Mouse (Mus musculus) c-Kit-positive CD71-positive TER-119-positive erythroid progenitor cells, embryonic 14.5 days (primary cell): Measurements from ENCODE around the gene Supt5.

Source experiments
- DNase-seq: peaks from one replicate; pipeline ENCODE4 v3.0.0-alpha.2; 2013; ENCODE audit warnings: low spot score

Supt5 gene

DNA sequence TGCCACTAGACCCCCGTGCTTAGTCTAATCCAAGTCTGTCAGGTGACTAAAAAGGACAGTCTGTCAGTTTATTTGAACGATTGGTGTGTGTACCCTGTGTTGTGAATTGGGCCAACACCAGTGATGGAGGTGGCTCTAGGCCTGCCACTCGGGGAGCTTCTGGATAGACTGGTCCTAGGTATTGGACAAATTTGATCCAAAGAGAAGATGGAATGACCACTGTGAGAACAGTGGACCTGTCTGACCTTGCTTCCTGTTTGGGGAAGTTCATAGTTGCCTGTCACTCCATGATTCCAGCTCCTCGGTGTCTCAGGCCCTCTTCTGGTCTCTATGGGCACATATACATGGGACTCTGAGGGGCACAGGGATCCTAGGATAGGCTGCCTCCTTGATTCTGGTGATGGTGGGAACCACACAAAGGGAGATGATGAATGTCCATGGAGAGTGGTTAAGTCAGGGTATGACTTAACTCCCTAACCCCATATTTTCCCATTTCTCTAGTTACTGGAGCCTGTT is 13.2 kb upstream of the Supt5 start:
- no peak for DNase-seq

DNA sequence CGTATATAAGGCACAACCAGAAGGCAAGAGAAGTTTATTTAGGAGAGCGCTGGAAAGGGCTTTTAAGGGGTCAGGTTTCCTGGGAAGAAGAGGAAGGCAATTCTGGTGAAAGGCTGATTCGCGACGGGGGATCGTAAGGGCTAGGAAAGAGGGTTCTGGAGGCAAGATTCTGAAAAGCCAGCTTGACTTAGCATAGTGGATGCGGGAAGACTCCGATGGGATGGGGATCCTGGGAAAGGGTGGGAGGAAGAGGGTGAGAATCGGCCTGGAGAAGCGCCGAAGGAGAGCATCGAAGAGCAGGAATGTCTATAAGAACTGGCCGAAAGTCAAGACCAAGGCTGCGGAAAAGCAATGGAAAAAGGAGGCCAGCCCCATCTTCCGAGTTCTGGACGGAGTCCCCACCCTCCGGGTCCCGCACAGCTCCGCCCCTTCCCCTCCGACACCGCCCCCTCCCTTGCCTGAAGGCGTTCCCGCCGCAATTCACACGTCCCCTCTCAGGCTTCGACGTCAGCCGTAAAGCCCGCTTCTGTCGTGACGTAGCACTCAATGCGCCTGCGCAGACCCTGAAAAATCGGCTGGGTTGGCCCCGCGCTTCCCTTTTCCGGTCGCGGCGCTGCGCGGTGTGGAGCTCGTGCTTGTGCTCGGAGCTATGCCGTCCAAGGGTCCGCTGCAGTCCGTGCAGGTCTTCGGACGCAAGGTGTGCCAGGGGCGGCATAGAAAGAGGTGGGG is 11.8 kb upstream of the Supt5 start, which contains the start of gene Rps16:
TSS of gene Rps16 (plus strand) at position 498 of the 729 bp plus-strand sequence.
- peak; percentile 97 for DNase-seq

GRCm38 (mm10) chr7:28348601-28349000 is 10.1 kb upstream of the Supt5 start:
- no peak for DNase-seq

- no peak for DNase-seq
Measured at GRCm38 (mm10) chr7:28347746-28348145, 9.2 kb upstream of the Supt5 start.

DNA sequence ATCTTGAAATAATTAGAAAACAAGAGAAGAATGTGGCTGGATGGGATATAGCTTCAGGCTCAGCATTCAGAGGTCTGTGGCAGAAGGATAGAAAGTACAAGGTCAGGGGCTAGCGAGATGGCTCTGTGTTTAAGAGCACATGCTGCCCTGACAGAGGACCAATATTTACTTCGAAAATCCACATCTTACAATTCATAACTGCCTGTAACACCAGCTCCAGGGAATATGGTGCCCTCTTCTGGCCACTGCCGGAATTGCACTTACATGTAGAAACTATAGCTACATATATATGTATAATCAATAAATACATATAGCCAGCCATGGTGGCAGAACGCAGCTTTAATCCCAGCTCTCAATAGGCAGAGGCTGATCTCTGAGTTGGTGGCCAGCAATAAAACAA is 6.1 kb upstream of the Supt5 start:
- DNase-seq, result peak; percentile 82

- DNase-seq, result no peak
Measured at GRCm38 (mm10) chr7:28341381-28341780, 2.8 kb upstream of the Supt5 start.

GRCm38 (mm10) chr7:28339213-28339917 is 819 bp upstream of the Supt5 start:
- DNase-seq, result peak; percentile 59

- no peak for DNase-seq
Measured at GRCm38 (mm10) chr7:28335471-28335870, 3.1 kb downstream of the Supt5 start.

DNA sequence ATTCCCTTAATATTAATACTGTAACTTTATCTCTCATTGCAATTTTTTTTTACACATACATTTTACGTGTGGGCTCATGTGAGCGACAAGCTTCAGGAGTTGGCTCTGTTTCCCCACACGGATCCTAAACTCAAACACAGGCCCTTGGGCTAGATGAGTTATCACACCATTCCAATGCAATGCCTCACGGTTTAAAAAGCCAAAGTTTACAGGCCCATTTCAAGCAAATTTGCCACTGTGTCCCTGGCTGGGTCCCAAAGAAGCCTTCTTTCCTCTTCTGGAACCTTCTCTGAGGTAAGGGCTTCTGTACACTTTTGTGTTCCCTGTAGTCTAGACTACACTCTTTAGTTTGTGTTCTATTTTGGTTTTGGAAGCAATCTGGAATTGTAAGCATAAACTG is 4.0 kb downstream of the Supt5 start:
- DNase-seq, result no peak

DNA sequence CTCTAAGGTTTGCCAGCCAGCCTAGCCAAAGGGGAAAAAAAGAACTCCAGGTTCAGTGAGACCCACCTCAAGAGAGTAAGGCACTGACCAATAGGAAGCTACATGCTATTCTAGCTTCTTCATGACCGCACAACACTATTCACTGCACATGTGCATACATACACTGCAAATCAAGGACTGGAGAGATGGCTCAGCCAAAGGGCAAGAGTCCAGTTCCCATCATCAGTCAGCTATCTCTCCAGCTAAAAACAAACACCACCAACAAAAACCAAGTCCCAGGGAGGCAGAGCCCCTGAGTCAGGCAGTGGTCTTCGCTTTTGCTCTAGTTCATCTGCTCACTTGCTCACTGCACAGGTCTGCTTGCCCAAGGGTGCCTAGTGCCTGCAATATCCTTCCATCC is 10.3 kb downstream of the Supt5 start:
- no peak for DNase-seq

- DNase-seq, result no peak
Measured at GRCm38 (mm10) chr7:28326457-28326856, 12.1 kb downstream of the Supt5 start.

DNA sequence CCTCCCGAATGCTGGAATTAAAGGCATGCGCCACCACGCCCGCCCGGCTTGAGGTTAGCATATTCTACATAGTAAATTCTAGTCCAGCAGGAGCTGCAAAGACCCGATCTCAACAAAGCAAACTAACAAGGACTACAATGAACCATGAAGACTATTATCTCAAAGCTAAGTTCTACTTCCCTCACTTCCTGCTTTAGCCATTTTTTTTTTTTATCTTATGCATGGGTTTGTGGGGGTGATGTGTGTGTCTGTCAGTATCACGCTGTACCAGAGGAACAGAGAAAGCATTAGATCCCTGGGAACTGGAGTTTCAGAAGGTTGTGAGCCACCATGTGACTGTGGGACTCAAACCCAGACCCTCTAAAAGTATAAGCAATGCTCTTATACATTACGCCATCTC is 13.3 kb downstream of the Supt5 start:
- no peak for DNase-seq

GRCm38 (mm10) chr7:28321974-28322720 is 16.4 kb downstream of the Supt5 start:
- DNase-seq, result no peak

- DNase-seq, result no peak
Measured at GRCm38 (mm10) chr7:28318714-28319113, 19.8 kb downstream of the Supt5 start.

DNA sequence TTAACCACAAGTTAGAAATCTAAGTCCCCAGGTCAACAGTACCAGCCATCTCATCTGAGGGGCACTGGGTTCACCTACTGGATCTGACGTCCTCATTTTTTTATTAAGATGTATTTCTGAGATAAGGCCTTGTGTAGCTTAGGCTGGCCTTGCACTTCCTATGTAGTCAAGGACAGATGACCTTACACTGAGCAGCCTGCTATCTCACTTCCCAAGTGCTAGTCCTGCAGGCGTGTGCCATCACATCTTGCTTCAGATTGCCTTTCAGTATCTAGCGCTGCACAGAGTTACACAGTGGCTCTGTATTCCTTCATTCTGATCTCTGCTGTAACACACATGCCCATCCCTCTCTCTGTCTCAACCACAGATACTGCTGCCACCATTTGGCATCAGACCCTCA is 20.5 kb downstream of the Supt5 start:
- DNase-seq, result no peak

- DNase-seq, result peak; percentile 96
Measured at GRCm38 (mm10) chr7:28311926-28312543, 26.5 kb downstream of the Supt5 start, which contains the start of gene Timm50. TSS of gene Timm50 (minus strand) at chr7:28312072.

- DNase-seq, result peak; percentile 21
Measured at GRCm38 (mm10) chr7:28311151-28311925, 27.2 kb downstream of the Supt5 start.

DNA sequence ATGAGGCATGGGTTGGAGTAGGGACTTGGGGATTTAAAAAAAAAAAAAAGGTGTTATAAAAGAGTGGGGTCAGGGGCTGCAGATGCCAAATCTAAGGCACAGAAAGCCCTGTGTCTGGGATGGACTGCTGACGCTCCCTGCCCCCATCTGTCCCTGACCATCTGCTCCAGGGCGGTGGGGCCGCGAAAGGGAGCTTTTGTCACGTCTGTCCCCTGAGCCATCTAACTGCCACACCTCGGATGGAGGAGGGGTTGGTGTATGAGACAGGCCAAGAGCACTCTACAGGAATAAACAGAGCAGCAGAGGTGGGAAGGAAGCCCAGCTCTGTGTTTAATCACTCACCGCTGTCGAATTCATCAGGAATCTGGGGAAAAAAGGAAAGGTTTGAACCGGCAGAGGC is 28.8 kb downstream of the Supt5 start:
- DNase-seq, result no peak

DNA sequence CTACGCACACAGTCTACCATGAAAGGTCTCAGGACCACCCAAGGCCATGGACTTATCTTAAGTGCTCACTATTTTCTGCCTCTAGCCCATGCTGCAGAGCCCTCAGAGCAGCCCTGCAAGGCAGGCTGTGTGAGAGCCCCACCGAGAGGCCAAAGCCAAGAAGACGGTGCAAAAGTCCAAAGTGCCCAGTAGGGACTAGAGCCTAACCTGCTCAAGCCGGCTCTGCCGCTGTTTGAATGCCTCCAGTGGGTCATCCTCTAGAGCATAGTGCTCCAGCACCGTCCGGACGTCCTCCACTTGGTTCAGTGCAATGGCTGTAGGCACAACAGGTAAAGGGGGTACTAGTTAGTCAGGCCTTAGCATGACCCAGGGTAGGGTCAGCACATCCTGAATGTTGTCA is 32.3 kb downstream of the Supt5 start:
- no peak for DNase-seq

GRCm38 (mm10) chr7:28305641-28306040 is 32.9 kb downstream of the Supt5 start:
- DNase-seq, result no peak
